18 mouse cellular contexts compared by ENCODE assay signal in genomic region chr4:148785995-148786394, GRCm38 (mm10).
"Had no signal": no experiment of that assay in that cellular context is flagged by ENCODE, and none has a peak within 500 bp of the region (broad histone marks: within the 10 kb centered on the region; RNA-seq: fewer than 3 reads in every experiment).

No protein-coding gene starts in this region.

- H3K27ac ChIP-seq: kidney, postnatal 0 days; layer of hippocampus, adult 2 months; liver, embryonic 13.5 days; midbrain, embryonic 12.5 days; midbrain, embryonic 15.5 days; neural tube, embryonic 13.5 days had no signal

- H3K4me1 ChIP-seq: liver, embryonic 13.5 days; midbrain, embryonic 15.5 days had no signal

- DNase-seq: kidney, adult 2 months; kidney, postnatal 25 days; layer of hippocampus, adult 9-11 months; liver, embryonic 13.5 days; lung, adult 2 months; lung, postnatal 14 days; lung, postnatal 4 days; retina, postnatal 1 day; right cerebral cortex, postnatal 25 days; thymus, adult 2 months; thymus, postnatal 14 days; thymus, postnatal 4 days had no signal

- ATAC-seq: midbrain, embryonic 15.5 days had no signal

- H3K4me2 ChIP-seq: liver, embryonic 13.5 days; midbrain, embryonic 12.5 days; midbrain, embryonic 15.5 days; neural tube, embryonic 13.5 days had no signal

- H3K9ac ChIP-seq: liver, embryonic 13.5 days; midbrain, embryonic 12.5 days; midbrain, embryonic 15.5 days; neural tube, embryonic 13.5 days had no signal

- H3K9me3 ChIP-seq: liver, embryonic 13.5 days; midbrain, embryonic 12.5 days; midbrain, embryonic 15.5 days; neural tube, embryonic 13.5 days had no signal

- H3K36me3 ChIP-seq: liver, embryonic 13.5 days; midbrain, embryonic 12.5 days; midbrain, embryonic 15.5 days; neural tube, embryonic 13.5 days had no signal

- H3K4me3 ChIP-seq: layer of hippocampus, adult 2 months; liver, embryonic 13.5 days; midbrain, embryonic 12.5 days; midbrain, embryonic 15.5 days; myocyte; neural tube, embryonic 13.5 days had no signal

- H3K27me3 ChIP-seq: midbrain, embryonic 15.5 days had no signal
